12 mouse cellular contexts compared by ENCODE assay signal in genomic region chr4:130055160-130056010, GRCm38 (mm10). TPM values are rescaled to one million over a fixed set of nuclear protein-coding genes. Genes with fewer than 3 reads are reported as not detected.
DNase-seq lines count a peak whose midpoint lies in the region; ATAC-seq and TF ChIP-seq lines count a peak whose summit lies in the region.
"Had no signal": no experiment of that assay in that cellular context is flagged by ENCODE, and none has a peak within 500 bp of the region (broad histone marks: within the 10 kb centered on the region; RNA-seq: fewer than 3 reads in every experiment).

No protein-coding gene starts in this region.

- no peak for TF ChIP-seq CTCF in intestine, postnatal 0 days (IDR thresholded peaks at IDR 0.05; ENCODE audit: low read depth)
- TF ChIP-seq CTCF in olfactory bulb, adult 2 months (IDR thresholded peaks at IDR 0.05; ENCODE audit: insufficient read depth, low read depth, low read length) = no peak

- no peak overlapping the region for H3K4me3 ChIP-seq in forebrain, embryonic 14.5 days (ENCODE audit: low read depth, low read length)
- H3K4me3 ChIP-seq in intestine, postnatal 0 days (ENCODE audit: low read depth, low read length) = no peak overlapping the region
- H3K4me3 ChIP-seq in olfactory bulb, adult 2 months (ENCODE audit: insufficient read depth, low read depth, low read length) = no peak overlapping the region
- H3K4me3 ChIP-seq: heart, embryonic 15.5 days had no signal

- H3K4me1 ChIP-seq in forebrain, embryonic 14.5 days (ENCODE audit: control insufficient read depth, insufficient read depth, low read length) = peaks cover 18% of the 10 kb centered on the region
- peaks cover 6% of the 10 kb centered on the region; the same call in 1 of the 2 replicates for H3K4me1 ChIP-seq in intestine, postnatal 0 days (replicated peaks; ENCODE audit: control insufficient read depth, insufficient read depth, low read length)
- peaks cover 23% of the 10 kb centered on the region for H3K4me1 ChIP-seq in olfactory bulb, adult 2 months (ENCODE audit: control insufficient read depth, insufficient read depth, low read length)

- 59% methylated on average over 14 of the region's 14 CpGs for WGBS in forebrain, embryonic 14.5 days
- 64% methylated on average over 14 of the region's 14 CpGs for WGBS in intestine, postnatal 0 days
- 75% methylated on average over 14 of the region's 14 CpGs for WGBS in olfactory bulb, adult 2 months

- peak; percentile 20 to 54 for DNase-seq in kidney, postnatal 36 days
- DNase-seq in kidney, postnatal 25 days = no peak
- DNase-seq in forebrain, embryonic 14.5 days (ENCODE audit: low spot score) = no peak
- DNase-seq in gastrocnemius, adult 8-10 months (ENCODE audit: low spot score in 2 of 2) = no peak
- DNase-seq in thymus, postnatal 25 days = no peak
- no peak for DNase-seq in c-Kit-positive CD71-positive TER-119-positive erythroid progenitor cells, embryonic 14.5 days (ENCODE audit: low spot score)
- DNase-seq: cerebellum, postnatal 25 days; lung, postnatal 4 days had no signal

- ATAC-seq in forebrain, embryonic 14.5 days = peak; percentile 45; the same call in 1 of the 2 replicates
- ATAC-seq in intestine, postnatal 0 days = peak; percentile 75

- TF ChIP-seq POLR2A in olfactory bulb, adult 2 months (IDR thresholded peaks at IDR 0.05; ENCODE audit: insufficient read depth, low read depth, low read length) = no peak

- H3K27me3 ChIP-seq in forebrain, embryonic 14.5 days (replicated peaks; ENCODE audit: control insufficient read depth, insufficient read depth, low read length) = no peaks in the 10 kb centered on the region
- no peaks in the 10 kb centered on the region for H3K27me3 ChIP-seq in intestine, postnatal 0 days (replicated peaks; ENCODE audit: control insufficient read depth, insufficient read depth, low read length)
- H3K27me3 ChIP-seq: heart, embryonic 15.5 days had no signal

- peak overlapping the region; percentile 57; the same call in 1 of the 2 replicates for H3K27ac ChIP-seq in forebrain, embryonic 14.5 days (ENCODE audit: low read depth, low read length)
- peak overlapping the region; percentile 35; the same call in 1 of the 2 replicates for H3K27ac ChIP-seq in intestine, postnatal 0 days (ENCODE audit: low read depth, low read length)
- H3K27ac ChIP-seq in olfactory bulb, adult 2 months (ENCODE audit: insufficient read depth, low read depth, low read length) = 0 out of 2 replicates have a peak overlapping the region, but pooled peaks have one; percentile 6
- H3K27ac ChIP-seq: heart, embryonic 15.5 days had no signal

- no peaks in the 10 kb centered on the region for H3K36me3 ChIP-seq in forebrain, embryonic 14.5 days (ENCODE audit: control insufficient read depth, insufficient read depth, low read length)
- H3K36me3 ChIP-seq in intestine, postnatal 0 days (ENCODE audit: control insufficient read depth, insufficient read depth) = peaks cover 3% of the 10 kb centered on the region; the same call in 1 of the 2 replicates
- H3K36me3 ChIP-seq: heart, embryonic 15.5 days had no signal

- H3K9me3 ChIP-seq in forebrain, embryonic 14.5 days (replicated peaks; ENCODE audit: control insufficient read depth, low read length) = no peaks in the 10 kb centered on the region
- H3K9me3 ChIP-seq in intestine, postnatal 0 days (ENCODE audit: control insufficient read depth) = no peaks in the 10 kb centered on the region
- H3K9me3 ChIP-seq: heart, embryonic 15.5 days had no signal

- no peak overlapping the region for H3K9ac ChIP-seq in forebrain, embryonic 14.5 days (ENCODE audit: low read length)
- H3K9ac ChIP-seq in intestine, postnatal 0 days (ENCODE audit: low read depth, low read length) = no peak overlapping the region
- H3K9ac ChIP-seq: heart, embryonic 15.5 days had no signal

- no peak overlapping the region for H3K4me2 ChIP-seq in forebrain, embryonic 14.5 days (ENCODE audit: low read length)
- H3K4me2 ChIP-seq in intestine, postnatal 0 days (replicated peaks; ENCODE audit: low read depth) = no peak overlapping the region
- H3K4me2 ChIP-seq: heart, embryonic 15.5 days; liver, embryonic 11.5 days had no signal

RNA-seq across cellular contexts. Expression of gene Col16a1, which starts 7.7 kb away (rescaled TPM):
- 4.0 and 5.7 TPM in 2 replicates for polyA plus RNA-seq in forebrain, embryonic 14.5 days (2014; fragmentation: Nextera tagmentation; extraction: Ambion mirVana)
- 23.1 and 25.6 TPM in 2 replicates for polyA plus RNA-seq in intestine, postnatal 0 days (2015; fragmentation: Nextera tagmentation; extraction: Ambion mirVana)
- polyA plus RNA-seq in olfactory bulb, adult 2 months (2012; ENCODE audit: insufficient read depth, insufficient read length, low replicate concordance, missing spikeins) = not detected in 2 replicates
- total RNA-seq in gastrocnemius, adult 8-10 months (2022) = 1 to 10 TPM; 1.6 to 4.1 (median 2.3) TPM

RNA-seq across cellular contexts. Expression of gene Pef1, which starts 47.0 kb away (rescaled TPM):
- 88.6 and 91.9 TPM in 2 replicates for polyA plus RNA-seq in forebrain, embryonic 14.5 days (2014; fragmentation: Nextera tagmentation; extraction: Ambion mirVana)
- polyA plus RNA-seq in intestine, postnatal 0 days (2015; fragmentation: Nextera tagmentation; extraction: Ambion mirVana) = 72.7 and 73.4 TPM in 2 replicates
- polyA plus RNA-seq in olfactory bulb, adult 2 months (2012; ENCODE audit: insufficient read depth, insufficient read length, low replicate concordance, missing spikeins) = not detected in 2 replicates
- 10 to 100 TPM; 34.5 to 37.3 (median 37.0) TPM for total RNA-seq in gastrocnemius, adult 8-10 months (2022)

Comparison
In these comparisons a context has a peak if more than half of its experiments do, and no peak if none do; other contexts are left out.
1. DNase-seq: peak in kidney, postnatal 36 days (2 of 2); none in kidney, postnatal 25 days (0 of 2), forebrain, embryonic 14.5 days (single experiment), gastrocnemius, adult 8-10 months (0 of 2), thymus, postnatal 25 days (single experiment) and c-Kit-positive CD71-positive TER-119-positive erythroid progenitor cells, embryonic 14.5 days (single experiment).
2. H3K27ac ChIP-seq: peak in every context shown above with its lines; median percentile 57 in forebrain, embryonic 14.5 days; 35 in intestine, postnatal 0 days; 6 in olfactory bulb, adult 2 months.